Mouse (Mus musculus): ENCODE measurements around the gene Elmod2. TPM values are rescaled to one million over a fixed set of nuclear protein-coding genes. Genes with fewer than 3 reads are reported as not detected.

The Elmod2 gene
- 13.5 and 15.6 TPM in 2 replicates for polyA plus RNA-seq (2014; fragmentation: Nextera tagmentation; extraction: Ambion mirVana)

DNA sequence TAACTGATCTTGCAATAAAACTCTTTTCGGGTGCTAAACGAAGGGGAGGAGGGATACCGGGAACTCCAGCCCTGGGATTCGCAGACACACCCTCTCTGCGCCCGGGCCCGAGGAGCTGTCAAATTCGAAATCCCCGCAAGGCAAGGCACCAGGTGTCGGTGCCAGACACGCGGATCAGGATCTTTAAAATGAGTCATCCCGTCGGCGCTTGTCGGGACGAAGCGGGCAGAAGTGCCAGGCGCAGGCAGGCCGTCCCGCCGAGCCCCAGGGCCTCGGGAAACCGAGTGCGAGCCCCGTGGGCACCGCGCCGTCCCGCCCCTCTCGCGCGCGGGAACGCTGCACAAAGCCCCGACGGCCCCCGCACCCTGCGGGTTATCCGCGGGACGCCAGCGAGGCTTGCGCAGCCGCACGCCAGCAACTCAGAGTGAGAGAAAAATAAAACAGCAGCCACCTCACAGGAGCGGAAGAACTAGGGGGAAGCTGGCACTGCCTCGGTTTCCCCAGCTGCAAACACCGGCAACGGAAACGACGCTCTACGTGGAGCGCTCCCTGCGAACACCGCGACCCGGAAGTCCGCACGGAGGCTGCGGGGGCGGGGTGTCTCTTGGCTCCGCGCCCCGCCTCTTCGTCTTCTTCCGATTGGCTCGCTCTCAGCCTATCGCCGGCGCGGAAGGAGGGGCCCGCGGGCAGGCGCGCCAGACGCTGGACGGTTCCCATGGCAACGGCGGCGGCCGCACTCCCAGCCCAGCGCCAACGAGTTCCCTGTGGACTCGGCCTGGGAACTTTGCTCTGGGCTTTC, at the start of gene Elmod2:
TSS of gene Elmod2 (minus strand) at position 588 of the 799 bp plus-strand sequence.
- Histone ChIP-seq H3K4me2 (ENCODE audit: low read length) (peak within 1 kb of the TSS; percentile 77), H3K9ac (ENCODE audit: low read length) (peak within 1 kb of the TSS; percentile 70), H3K36me3 (ENCODE audit: control insufficient read depth, insufficient read depth, low read length) (peaks cover 14% of the 10 kb centered on the region), H3K27ac (ENCODE audit: low read depth) (no peak within 1 kb of the TSS), H3K4me1 (replicated peaks; ENCODE audit: control insufficient read depth, insufficient read depth, low read length) (0 out of 2 replicates have a peak, but pooled peaks cover 3% of the 10 kb centered on the region), H3K4me3 (ENCODE audit: low read depth, low read length) (peak within 1 kb of the TSS; percentile 67), H3K9me3 (ENCODE audit: control insufficient read depth, low read length) (no peaks in the 10 kb centered on the region), H3K27me3 (replicated peaks; ENCODE audit: control insufficient read depth, insufficient read depth, low read length) (no peaks in the 10 kb centered on the region)
- ATAC-seq (replicated peaks; ENCODE audit: low FRiP score, low TSS enrichment, low read depth) (peak; percentile 99), DNase-seq (ENCODE audit: low spot score) (peak; percentile 96)
- under 1% methylated on average over 81 of the region's 85 CpGs for WGBS

- Histone ChIP-seq H3K4me3 (ENCODE audit: low read depth, low read length) (no peak overlapping the region), H3K36me3 (ENCODE audit: control insufficient read depth, insufficient read depth, low read length) (no peaks in the 10 kb centered on the region), H3K9ac (ENCODE audit: low read length) (no peak overlapping the region), H3K4me2 (ENCODE audit: low read length) (no peak overlapping the region), H3K27me3 (replicated peaks; ENCODE audit: control insufficient read depth, insufficient read depth, low read length) (no peaks in the 10 kb centered on the region), H3K9me3 (ENCODE audit: control insufficient read depth, low read length) (no peaks in the 10 kb centered on the region), H3K27ac (ENCODE audit: low read depth) (no peak overlapping the region), H3K4me1 (replicated peaks; ENCODE audit: control insufficient read depth, insufficient read depth, low read length) (no peaks in the 10 kb centered on the region)
- ATAC-seq (replicated peaks; ENCODE audit: low FRiP score, low TSS enrichment, low read depth) (no peak), DNase-seq (ENCODE audit: low spot score) (no peak)
- WGBS, result 79% methylated on average over 2 of the region's 2 CpGs
Measured at GRCm38 (mm10) chr8:83381016-83381415, 48.7 kb upstream of the Elmod2 start.

- no peak overlapping the region for H3K4me2 ChIP-seq (ENCODE audit: low read length)
- ATAC-seq (replicated peaks; ENCODE audit: low FRiP score, low TSS enrichment, low read depth) (no peak), DNase-seq (ENCODE audit: low spot score) (no peak)
- no peak overlapping the region for H3K9ac ChIP-seq (ENCODE audit: low read length)
- H3K27me3 ChIP-seq (replicated peaks; ENCODE audit: control insufficient read depth, insufficient read depth, low read length), result no peaks in the 10 kb centered on the region
- no peak overlapping the region for H3K4me3 ChIP-seq (ENCODE audit: low read depth, low read length)
- H3K4me1 ChIP-seq (replicated peaks; ENCODE audit: control insufficient read depth, insufficient read depth, low read length), result no peaks in the 10 kb centered on the region
- H3K36me3 ChIP-seq (ENCODE audit: control insufficient read depth, insufficient read depth, low read length), result no peaks in the 10 kb centered on the region
- H3K9me3 ChIP-seq (ENCODE audit: control insufficient read depth, low read length), result no peaks in the 10 kb centered on the region
- no peak overlapping the region for H3K27ac ChIP-seq (ENCODE audit: low read depth)
- whole genome bisulfite sequencing, result 54% methylated on average over 4 of the region's 4 CpGs
Measured at GRCm38 (mm10) chr8:83380141-83380540, 47.9 kb upstream of the Elmod2 start.

DNA sequence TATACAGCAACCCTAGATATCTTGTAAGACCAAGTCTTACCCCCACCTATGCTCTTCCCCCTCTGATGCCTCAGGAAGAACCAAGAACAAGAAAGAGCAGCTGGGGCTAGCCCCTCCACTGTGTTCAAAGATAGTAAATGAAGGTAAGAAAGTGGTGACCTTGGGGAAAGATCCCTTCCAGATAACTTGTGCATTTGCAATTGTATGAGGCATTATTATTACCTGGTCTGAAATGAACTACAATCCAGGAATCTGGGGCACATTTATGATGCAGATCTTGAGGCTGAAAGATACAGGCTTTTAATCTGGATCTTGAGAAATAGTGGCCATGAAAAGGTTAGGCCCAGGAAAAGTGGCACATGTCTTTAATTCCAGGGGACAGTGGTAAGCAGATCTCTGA, 44.9 kb upstream of the Elmod2 start:
- no peak overlapping the region for H3K9ac ChIP-seq (ENCODE audit: low read length)
- H3K36me3 ChIP-seq (ENCODE audit: control insufficient read depth, insufficient read depth, low read length), result no peaks in the 10 kb centered on the region
- no peak overlapping the region for H3K4me3 ChIP-seq (ENCODE audit: low read depth, low read length)
- H3K4me2 ChIP-seq (ENCODE audit: low read length), result no peak overlapping the region
- no peaks in the 10 kb centered on the region for H3K4me1 ChIP-seq (replicated peaks; ENCODE audit: control insufficient read depth, insufficient read depth, low read length)
- DNase-seq (ENCODE audit: low spot score) (no peak), ATAC-seq (replicated peaks; ENCODE audit: low FRiP score, low TSS enrichment, low read depth) (no peak)
- no peaks in the 10 kb centered on the region for H3K9me3 ChIP-seq (ENCODE audit: control insufficient read depth, low read length)
- H3K27ac ChIP-seq (ENCODE audit: low read depth), result no peak overlapping the region
- H3K27me3 ChIP-seq (replicated peaks; ENCODE audit: control insufficient read depth, insufficient read depth, low read length), result no peaks in the 10 kb centered on the region

- Histone ChIP-seq H3K4me2 (ENCODE audit: low read length) (no peak overlapping the region), H3K27me3 (replicated peaks; ENCODE audit: control insufficient read depth, insufficient read depth, low read length) (no peaks in the 10 kb centered on the region), H3K9ac (ENCODE audit: low read length) (no peak overlapping the region), H3K27ac (ENCODE audit: low read depth) (no peak overlapping the region), H3K9me3 (ENCODE audit: control insufficient read depth, low read length) (no peaks in the 10 kb centered on the region), H3K4me3 (ENCODE audit: low read depth, low read length) (no peak overlapping the region), H3K4me1 (replicated peaks; ENCODE audit: control insufficient read depth, insufficient read depth, low read length) (no peaks in the 10 kb centered on the region), H3K36me3 (ENCODE audit: control insufficient read depth, insufficient read depth, low read length) (no peaks in the 10 kb centered on the region)
- DNase-seq (ENCODE audit: low spot score) (no peak), ATAC-seq (replicated peaks; ENCODE audit: low FRiP score, low TSS enrichment, low read depth) (no peak)
- 62% methylated on average over 7 of the region's 7 CpGs for WGBS
Measured at GRCm38 (mm10) chr8:83363156-83363769, 31.0 kb upstream of the Elmod2 start.

- no peak overlapping the region for H3K4me2 ChIP-seq (ENCODE audit: low read length)
- no peak overlapping the region for H3K9ac ChIP-seq (ENCODE audit: low read length)
- H3K27ac ChIP-seq (ENCODE audit: low read depth), result no peak overlapping the region
- H3K36me3 ChIP-seq (ENCODE audit: control insufficient read depth, insufficient read depth, low read length), result no peaks in the 10 kb centered on the region
- no peaks in the 10 kb centered on the region for H3K4me1 ChIP-seq (replicated peaks; ENCODE audit: control insufficient read depth, insufficient read depth, low read length)
- DNase-seq (ENCODE audit: low spot score) (no peak), ATAC-seq (replicated peaks; ENCODE audit: low FRiP score, low TSS enrichment, low read depth) (no peak)
- H3K27me3 ChIP-seq (replicated peaks; ENCODE audit: control insufficient read depth, insufficient read depth, low read length), result no peaks in the 10 kb centered on the region
- 90% methylated on average over 2 of the region's 2 CpGs for WGBS
- no peaks in the 10 kb centered on the region for H3K9me3 ChIP-seq (ENCODE audit: control insufficient read depth, low read length)
- no peak overlapping the region for H3K4me3 ChIP-seq (ENCODE audit: low read depth, low read length)
Measured at GRCm38 (mm10) chr8:83351315-83351714, 19.0 kb upstream of the Elmod2 start.

GRCm38 (mm10) chr8:83348263-83348662, 16.0 kb upstream of the Elmod2 start, which contains the start of gene Mgat4d:
Mgat4d (plus strand) TSS chr8:83348471.
- Histone ChIP-seq H3K4me3 (ENCODE audit: low read depth, low read length) (no peak within 1 kb of the TSS), H3K9me3 (ENCODE audit: control insufficient read depth, low read length) (no peaks in the 10 kb centered on the region), H3K4me1 (replicated peaks; ENCODE audit: control insufficient read depth, insufficient read depth, low read length) (no peaks in the 10 kb centered on the region), H3K4me2 (ENCODE audit: low read length) (no peak within 1 kb of the TSS), H3K36me3 (ENCODE audit: control insufficient read depth, insufficient read depth, low read length) (no peaks in the 10 kb centered on the region), H3K9ac (ENCODE audit: low read length) (no peak within 1 kb of the TSS), H3K27me3 (replicated peaks; ENCODE audit: control insufficient read depth, insufficient read depth, low read length) (no peaks in the 10 kb centered on the region), H3K27ac (ENCODE audit: low read depth) (no peak within 1 kb of the TSS)
- 77% methylated on average over 18 of the region's 18 CpGs for WGBS
- ATAC-seq (replicated peaks; ENCODE audit: low FRiP score, low TSS enrichment, low read depth) (no peak), DNase-seq (ENCODE audit: low spot score) (no peak)

GRCm38 (mm10) chr8:83342693-83343092, 10.4 kb upstream of the Elmod2 start:
- Histone ChIP-seq H3K9me3 (ENCODE audit: control insufficient read depth, low read length) (no peaks in the 10 kb centered on the region), H3K36me3 (ENCODE audit: control insufficient read depth, insufficient read depth, low read length) (no peaks in the 10 kb centered on the region), H3K4me1 (replicated peaks; ENCODE audit: control insufficient read depth, insufficient read depth, low read length) (no peaks in the 10 kb centered on the region), H3K9ac (ENCODE audit: low read length) (no peak overlapping the region), H3K4me2 (ENCODE audit: low read length) (no peak overlapping the region), H3K4me3 (ENCODE audit: low read depth, low read length) (no peak overlapping the region), H3K27ac (ENCODE audit: low read depth) (no peak overlapping the region), H3K27me3 (replicated peaks; ENCODE audit: control insufficient read depth, insufficient read depth, low read length) (no peaks in the 10 kb centered on the region)
- no peak for ATAC-seq (replicated peaks; ENCODE audit: low FRiP score, low TSS enrichment, low read depth)
- DNase-seq (ENCODE audit: low spot score), result no peak

GRCm38 (mm10) chr8:83342076-83342475, 9.8 kb upstream of the Elmod2 start:
- no peak for DNase-seq (ENCODE audit: low spot score)
- 82% methylated on average over 3 of the region's 3 CpGs for WGBS
- Histone ChIP-seq H3K4me3 (ENCODE audit: low read depth, low read length) (no peak overlapping the region), H3K4me2 (ENCODE audit: low read length) (no peak overlapping the region), H3K9ac (ENCODE audit: low read length) (no peak overlapping the region), H3K27me3 (replicated peaks; ENCODE audit: control insufficient read depth, insufficient read depth, low read length) (no peaks in the 10 kb centered on the region), H3K9me3 (ENCODE audit: control insufficient read depth, low read length) (no peaks in the 10 kb centered on the region), H3K36me3 (ENCODE audit: control insufficient read depth, insufficient read depth, low read length) (no peaks in the 10 kb centered on the region), H3K4me1 (replicated peaks; ENCODE audit: control insufficient read depth, insufficient read depth, low read length) (no peaks in the 10 kb centered on the region), H3K27ac (ENCODE audit: low read depth) (no peak overlapping the region)
- no peak for ATAC-seq (replicated peaks; ENCODE audit: low FRiP score, low TSS enrichment, low read depth)

Data from intestine, embryonic 14.5 days (tissue).